In genomic region chr8:45885202-45885685, GRCm38 (mm10) we compare ENCODE assay signal across 8 mouse cellular contexts. TPM values are rescaled to one million over a fixed set of nuclear protein-coding genes. Genes with fewer than 3 reads are reported as not detected.
DNase-seq lines count a peak whose midpoint lies in the region; ATAC-seq and TF ChIP-seq lines count a peak whose summit lies in the region.

Gene Pdlim3 (plus strand): TSS chr8:45885461.

- 1% methylated on average over 22 of the region's 22 CpGs for WGBS in forebrain, embryonic 16.5 days
- WGBS in hindbrain, embryonic 10.5 days: 2% methylated on average over 22 of the region's 22 CpGs
- 2% methylated on average over 22 of the region's 22 CpGs for WGBS in liver, adult 2 months
- WGBS in neural tube, embryonic 11.5 days: under 1% methylated on average over 22 of the region's 22 CpGs

- H3K27me3 ChIP-seq in megakaryocyte, embryonic 14.5 days (replicated peaks): peaks cover 22% of the 10 kb centered on the region
- H3K27me3 ChIP-seq in forebrain, embryonic 16.5 days (replicated peaks; ENCODE audit: control insufficient read depth, insufficient read depth, low read length): peaks cover 4% of the 10 kb centered on the region; the same call in 1 of the 2 replicates
- H3K27me3 ChIP-seq in hindbrain, embryonic 10.5 days (ENCODE audit: insufficient read depth, poor library complexity, severe bottlenecking): peaks cover 29% of the 10 kb centered on the region
- H3K27me3 ChIP-seq in liver, adult 2 months (ENCODE audit: control insufficient read depth, insufficient read depth, low read length): no peaks in the 10 kb centered on the region
- peaks cover 2% of the 10 kb centered on the region; the same call in 1 of the 2 replicates for H3K27me3 ChIP-seq in neural tube, embryonic 11.5 days (ENCODE audit: control insufficient read depth, insufficient read depth, low read length)

- peak within 1 kb of the TSS; percentile 81 for H3K4me3 ChIP-seq in megakaryocyte, embryonic 14.5 days (replicated peaks)
- peak within 1 kb of the TSS; percentile 32 for H3K4me3 ChIP-seq in forebrain, embryonic 16.5 days (replicated peaks; ENCODE audit: low read length)
- peak within 1 kb of the TSS; percentile 54 for H3K4me3 ChIP-seq in hindbrain, embryonic 10.5 days
- H3K4me3 ChIP-seq in liver, adult 2 months (ENCODE audit: insufficient read depth, low read depth, low read length): peak within 1 kb of the TSS; percentile 11; the same call in 1 of the 2 replicates
- peak within 1 kb of the TSS; percentile 36 for H3K4me3 ChIP-seq in neural tube, embryonic 11.5 days (ENCODE audit: low read depth, low read length)

- DNase-seq in hindbrain, embryonic 10.5 days (ENCODE audit: low spot score): peak; percentile 54
- DNase-seq in liver, adult 2 months (ENCODE audit: extremely low read depth, low read depth, low spot score): no peak
- peak; percentile 67 for DNase-seq in neural tube, embryonic 11.5 days (ENCODE audit: low spot score)
- no peak for DNase-seq in layer of hippocampus, adult 9-10 months (ENCODE audit: low spot score)

- no peaks in the 10 kb centered on the region for H3K79me2 ChIP-seq in liver, adult 2 months (ENCODE audit: control insufficient read depth, insufficient read depth, low read length)

- no peaks in the 10 kb centered on the region; the same call in 1 of the 2 replicates for H3K9me3 ChIP-seq in megakaryocyte, embryonic 14.5 days
- H3K9me3 ChIP-seq in forebrain, embryonic 16.5 days (ENCODE audit: control insufficient read depth, low read length): no peaks in the 10 kb centered on the region
- H3K9me3 ChIP-seq in hindbrain, embryonic 10.5 days: no peaks in the 10 kb centered on the region
- no peaks in the 10 kb centered on the region; the same call in 1 of the 2 replicates for H3K9me3 ChIP-seq in neural tube, embryonic 11.5 days (ENCODE audit: control insufficient read depth, low read length)

- H3K4me1 ChIP-seq in megakaryocyte, embryonic 14.5 days: peaks cover 7% of the 10 kb centered on the region; the same call in 1 of the 2 replicates
- peaks cover 14% of the 10 kb centered on the region for H3K4me1 ChIP-seq in forebrain, embryonic 16.5 days (replicated peaks; ENCODE audit: control insufficient read depth, insufficient read depth, low read length)
- peaks cover 15% of the 10 kb centered on the region for H3K4me1 ChIP-seq in hindbrain, embryonic 10.5 days (replicated peaks)
- H3K4me1 ChIP-seq in liver, adult 2 months (ENCODE audit: control insufficient read depth, insufficient read depth, low read length): no peaks in the 10 kb centered on the region
- H3K4me1 ChIP-seq in neural tube, embryonic 11.5 days (ENCODE audit: control insufficient read depth, insufficient read depth, low read length): 0 out of 2 replicates have a peak, but pooled peaks cover 4% of the 10 kb centered on the region

- H3K36me3 ChIP-seq in megakaryocyte, embryonic 14.5 days (replicated peaks; ENCODE audit: low read length): no peaks in the 10 kb centered on the region
- H3K36me3 ChIP-seq in forebrain, embryonic 16.5 days (ENCODE audit: control insufficient read depth, insufficient read depth): no peaks in the 10 kb centered on the region
- no peaks in the 10 kb centered on the region for H3K36me3 ChIP-seq in hindbrain, embryonic 10.5 days
- H3K36me3 ChIP-seq in liver, adult 2 months (ENCODE audit: control insufficient read depth, insufficient read depth, low read length): no peaks in the 10 kb centered on the region
- no peaks in the 10 kb centered on the region for H3K36me3 ChIP-seq in neural tube, embryonic 11.5 days (ENCODE audit: control insufficient read depth, insufficient read depth, low read length)

- ATAC-seq in megakaryocyte, adult 5-6 weeks (ENCODE audit: poor library complexity, severe bottlenecking): no peak
- ATAC-seq in forebrain, embryonic 16.5 days: peak; percentile 55
- ATAC-seq in neural tube, embryonic 11.5 days (ENCODE audit: insufficient read depth, low FRiP score, low TSS enrichment): peak; percentile 66; the same call in 1 of the 2 replicates
- no peak for ATAC-seq in granulocyte monocyte progenitor cell, adult 5-6 weeks (replicated peaks; ENCODE audit: poor library complexity, severe bottlenecking)

- no peak for TF ChIP-seq CTCF in liver, adult 2 months (IDR thresholded peaks at IDR 0.05; ENCODE audit: low read depth, low read length)

- H3K27ac ChIP-seq in forebrain, embryonic 16.5 days (ENCODE audit: low read length): no peak within 1 kb of the TSS
- H3K27ac ChIP-seq in hindbrain, embryonic 10.5 days: no peak within 1 kb of the TSS
- no peak within 1 kb of the TSS for H3K27ac ChIP-seq in liver, adult 2 months (replicated peaks; ENCODE audit: insufficient read depth, low read depth, low read length)
- H3K27ac ChIP-seq in neural tube, embryonic 11.5 days (ENCODE audit: low read depth, low read length): no peak within 1 kb of the TSS

- no peak for TF ChIP-seq POLR2A in liver, adult 2 months (IDR thresholded peaks at IDR 0.05; ENCODE audit: extremely low read depth, insufficient read depth, low read length)

- H3K4me2 ChIP-seq in forebrain, embryonic 16.5 days (ENCODE audit: low read length): peak within 1 kb of the TSS; percentile 52
- peak within 1 kb of the TSS; percentile 73 for H3K4me2 ChIP-seq in neural tube, embryonic 11.5 days (ENCODE audit: low read depth)

- no peak within 1 kb of the TSS; the same call in 1 of the 2 replicates for H3K9ac ChIP-seq in forebrain, embryonic 16.5 days (replicated peaks; ENCODE audit: low read depth, low read length)
- no peak within 1 kb of the TSS for H3K9ac ChIP-seq in liver, adult 2 months (ENCODE audit: low read depth, low read length)
- H3K9ac ChIP-seq in neural tube, embryonic 11.5 days (ENCODE audit: low read length): peak within 1 kb of the TSS; percentile 15

RNA-seq across cellular contexts. Expression of gene Pdlim3, which starts in this region (rescaled TPM):
- not detected in 2 replicates for polyA plus RNA-seq in megakaryocyte, embryonic 14.5 days (2012; ENCODE audit: insufficient read depth, low replicate concordance)
- total RNA-seq in megakaryocyte, adult 5-6 weeks (2015): not detected in 2 replicates
- not detected in 2 replicates for total RNA-seq in megakaryocyte, adult 5-6 weeks (2017)
- 3.6 and 4.9 TPM in 2 replicates for polyA plus RNA-seq in forebrain, embryonic 16.5 days (2015; fragmentation: Nextera tagmentation; extraction: Ambion mirVana)
- polyA plus RNA-seq in hindbrain, embryonic 10.5 days (2016; fragmentation: Nextera tagmentation; extraction: Ambion mirVana): 1.0 and 2.8 TPM in 2 replicates
- total RNA-seq in liver, adult 2 months (2014; rRNA removed): 0.47 and 0.65 TPM in 2 replicates
- polyA plus RNA-seq in liver, adult 2 months (2012; rRNA removed): 0.42 and 0.66 TPM in 2 replicates
- 11.3 and 13.1 TPM in 2 replicates for polyA plus RNA-seq in neural tube, embryonic 11.5 days (2014; fragmentation: Nextera tagmentation; extraction: Ambion mirVana)
- not detected in 2 replicates for total RNA-seq in granulocyte monocyte progenitor cell, adult 5-6 weeks (2014; fragmentation: Nextera tagmentation)
- not detected in 2 replicates for total RNA-seq in granulocyte monocyte progenitor cell, adult 5-6 weeks (2017)

Comparison
In these comparisons a context has a peak if more than half of its experiments do, and no peak if none do; other contexts are left out.
1. H3K4me3 ChIP-seq: peak in every context shown above with its lines; median percentile 81 in megakaryocyte, embryonic 14.5 days; 54 in hindbrain, embryonic 10.5 days; 36 in neural tube, embryonic 11.5 days; 32 in forebrain, embryonic 16.5 days; 11 in liver, adult 2 months.
2. ATAC-seq: peak in forebrain, embryonic 16.5 days (single experiment) and neural tube, embryonic 11.5 days (single experiment); none in megakaryocyte, adult 5-6 weeks (single experiment) and granulocyte monocyte progenitor cell, adult 5-6 weeks (single experiment).
3. DNase-seq: peak in hindbrain, embryonic 10.5 days (single experiment) and neural tube, embryonic 11.5 days (single experiment); none in liver, adult 2 months (single experiment) and layer of hippocampus, adult 9-10 months (single experiment).